Mouse (Mus musculus): Measurements from ENCODE around the gene Ralgps1.

- no peak for TF ChIP-seq GATA1 (IDR thresholded peaks at IDR 0.05; ENCODE audit: borderline replicate concordance, low read length)
- TF ChIP-seq FLI1 (IDR thresholded peaks at IDR 0.05; ENCODE audit: low read length): no peak
These were observed 126.4 kb downstream of the Ralgps1 start for GRCm38 (mm10) chr2:33244880-33245279.
